Mouse (Mus musculus) ZHBTc4 (cell line): ENCODE measurements around the gene Cd163l1.

Experiments
- DNase-seq: peaks from one replicate; pipeline ENCODE4 v3.0.0-alpha.2; 2011; ENCODE audit warnings: low read depth, low spot score

Gene Cd163l1

DNA sequence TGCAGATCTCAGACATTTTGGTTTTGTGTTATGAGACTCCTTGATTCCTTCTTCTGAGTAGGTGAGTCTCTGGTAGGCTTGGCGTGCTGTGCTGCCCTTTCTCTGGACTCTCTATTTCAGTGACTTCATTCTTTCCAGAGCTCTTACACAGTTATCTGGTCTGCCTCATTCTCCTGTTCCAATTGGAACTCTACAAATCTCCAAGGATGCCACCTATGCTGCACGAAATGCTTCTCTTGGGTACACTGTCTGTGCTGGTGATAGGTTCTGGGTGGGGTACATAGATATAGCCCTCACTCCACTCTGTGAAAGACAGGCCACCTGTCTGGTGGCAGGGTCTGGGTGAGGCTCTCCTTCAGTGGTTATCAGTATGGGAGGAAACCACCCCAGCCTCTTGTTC, at the start of gene Cd163l1:
Gene Cd163l1, plus strand, starts transcription at position 301 of the 400 bp plus-strand sequence.
- DNase-seq, result no peak

DNA sequence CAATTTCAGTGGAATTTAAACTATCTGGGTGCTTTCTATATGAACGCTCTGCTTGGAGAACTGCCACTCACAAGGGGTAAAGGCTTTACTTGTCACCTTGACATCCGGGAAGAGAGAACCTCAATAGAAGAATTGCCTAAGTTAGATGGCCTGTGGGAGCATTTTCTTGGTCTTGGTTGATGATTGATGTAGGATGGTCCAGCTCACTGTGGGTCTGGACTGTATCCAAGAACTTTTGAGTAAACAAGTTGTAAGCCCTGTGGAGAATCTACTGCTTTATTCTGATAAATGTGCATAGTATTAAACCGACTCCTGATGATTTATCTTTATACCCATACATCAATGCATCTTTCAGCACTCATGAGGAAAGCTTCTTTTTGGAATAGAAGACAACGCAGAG, 48.7 kb upstream of the Cd163l1 start:
- DNase-seq, result no peak

DNA sequence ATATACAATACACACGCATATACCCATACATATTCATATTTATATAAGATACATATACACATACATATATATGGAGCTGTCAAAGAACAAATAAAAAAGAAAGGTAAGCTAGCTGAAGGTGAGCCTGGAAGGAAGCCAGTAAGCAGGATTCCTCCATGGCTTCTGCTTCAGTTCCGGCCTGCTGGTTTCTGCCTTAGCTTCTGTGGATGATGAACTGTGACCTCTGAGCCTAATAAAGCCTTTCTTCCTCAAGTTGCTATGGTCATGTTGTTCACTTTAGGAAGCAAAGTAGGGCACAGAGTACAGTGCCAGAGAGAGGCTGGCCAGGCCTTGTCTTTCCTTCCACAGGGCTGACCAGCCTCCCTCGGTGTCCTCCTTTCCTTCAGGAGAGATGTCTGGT, 47.2 kb upstream of the Cd163l1 start:
- no peak for DNase-seq

DNA sequence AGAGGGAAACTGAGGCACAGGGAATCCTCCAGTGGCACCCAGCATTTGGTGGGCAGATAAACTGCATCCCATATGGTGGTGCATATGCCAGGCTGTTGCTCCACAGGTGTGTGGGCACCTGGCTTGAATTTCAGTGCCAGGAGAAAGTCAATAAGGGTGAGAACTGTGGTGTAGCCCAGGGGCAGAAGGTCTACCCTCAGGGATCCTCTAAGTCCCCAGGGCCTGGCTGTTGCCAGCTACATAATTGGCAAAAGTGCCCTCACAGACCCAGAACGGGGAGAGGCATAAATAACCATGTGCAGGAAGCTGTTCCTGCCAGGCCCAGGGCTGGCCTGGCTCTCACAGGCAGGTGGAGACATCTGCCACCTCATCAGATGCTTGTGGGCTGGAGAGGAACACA, 45.1 kb upstream of the Cd163l1 start, which contains the start of gene Olfr523:
Gene Olfr523, plus strand, starts transcription at position 282 of the 400 bp plus-strand sequence.
- no peak for DNase-seq

DNA sequence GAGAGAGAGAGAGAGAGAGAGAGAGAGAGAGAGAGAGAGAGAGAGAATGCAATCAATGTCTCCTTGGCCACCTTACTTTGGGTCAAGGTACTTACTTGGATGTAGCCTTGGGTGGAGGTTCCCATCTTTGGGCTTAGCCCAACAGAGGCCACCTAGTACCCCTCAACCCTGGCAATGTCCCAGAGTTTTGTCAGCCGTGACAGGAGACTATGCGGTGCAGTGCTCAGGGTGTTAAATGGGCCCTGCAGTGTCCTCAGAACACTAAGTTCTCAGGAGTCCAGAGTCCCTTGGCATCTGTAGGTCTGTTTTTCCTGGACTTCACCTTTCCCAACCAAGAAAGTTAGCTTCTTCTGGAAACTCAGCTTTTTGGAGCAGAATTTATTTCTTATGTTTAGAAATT, 38.9 kb upstream of the Cd163l1 start:
- DNase-seq, result no peak

DNA sequence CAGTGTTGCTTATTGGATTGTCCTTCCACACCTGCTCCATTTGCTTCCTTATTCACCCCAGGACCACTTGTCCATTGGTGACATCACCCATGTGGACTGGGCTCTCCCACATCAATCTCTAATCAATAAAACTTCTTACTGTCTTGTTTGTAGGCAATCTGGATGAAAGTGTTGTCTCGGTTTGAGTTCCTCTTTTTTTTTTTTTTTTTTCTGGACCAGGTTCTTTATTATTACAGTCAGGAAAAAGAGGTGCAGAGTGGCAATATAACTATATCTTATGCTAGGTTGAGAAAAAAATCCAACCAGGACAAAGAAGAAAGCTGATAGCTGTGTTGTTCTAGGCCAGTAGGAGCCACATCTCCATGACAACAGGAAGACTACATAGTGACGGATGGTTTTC, 37.4 kb upstream of the Cd163l1 start:
- no peak for DNase-seq

DNA sequence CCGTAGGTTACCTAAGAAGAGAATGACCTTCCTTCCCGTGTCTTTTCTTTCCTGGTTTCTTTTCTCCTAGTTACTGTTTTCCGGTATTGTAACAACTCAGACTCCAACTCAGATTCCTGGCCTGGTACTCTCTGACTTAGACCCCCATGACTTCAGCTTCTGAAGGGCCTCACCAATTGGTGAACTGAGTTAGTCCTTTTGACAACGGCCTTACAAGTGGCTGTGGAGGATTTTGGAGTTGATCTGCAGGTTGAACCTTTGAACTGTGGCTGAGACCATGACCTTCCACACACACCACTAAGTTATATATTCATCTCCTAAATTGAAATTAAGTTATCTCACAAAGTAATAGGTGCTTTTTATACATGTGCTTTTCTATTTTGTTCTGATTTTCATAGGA, 33.9 kb upstream of the Cd163l1 start:
- DNase-seq, result no peak

DNA sequence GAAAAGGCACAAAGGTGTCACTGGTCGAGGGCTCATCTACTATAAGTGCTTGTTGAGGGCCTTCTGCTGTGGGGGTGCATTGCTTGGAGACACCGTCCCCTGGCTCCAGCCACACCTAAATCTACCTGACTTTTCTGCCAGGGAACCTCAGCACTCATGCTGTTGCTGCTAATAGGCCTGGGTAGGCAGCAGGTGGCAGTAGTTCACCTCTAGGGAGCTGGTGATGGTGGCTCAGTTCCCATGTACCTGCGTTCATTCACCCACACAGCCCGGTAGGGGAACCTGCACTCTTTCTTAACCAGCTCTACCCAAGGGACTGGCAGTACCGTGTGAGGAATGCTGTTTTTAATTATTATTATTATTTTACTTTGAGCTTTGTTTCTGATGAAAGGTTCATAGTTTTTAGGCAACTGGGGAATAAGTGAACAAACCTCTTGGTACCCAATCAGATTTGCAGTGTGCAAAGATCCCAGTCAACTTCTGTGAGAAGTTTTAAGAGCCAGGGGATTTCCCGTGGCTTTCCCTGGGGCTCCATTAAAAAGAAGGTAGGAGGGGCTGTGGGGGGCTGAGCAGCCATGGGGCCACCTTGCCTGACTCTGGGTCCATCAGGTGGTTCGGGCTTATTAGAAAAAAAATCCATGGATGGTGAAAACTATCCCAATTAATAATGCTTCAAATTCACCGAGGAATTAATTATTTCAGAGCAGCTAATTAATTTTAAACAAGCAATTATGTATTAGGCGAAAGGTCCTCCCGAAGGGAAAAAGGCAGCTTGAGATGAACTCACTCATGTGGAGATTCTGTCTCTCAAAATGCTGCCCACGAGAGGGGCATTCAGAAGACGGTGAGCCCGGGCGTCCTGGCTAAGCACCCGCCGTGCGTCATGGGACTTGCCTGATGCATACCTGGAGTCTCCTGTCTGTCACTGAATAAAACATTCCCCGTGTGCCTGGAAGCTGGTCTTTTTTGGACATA, 31.1 kb upstream of the Cd163l1 start:
- DNase-seq, result peak; percentile 65

DNA sequence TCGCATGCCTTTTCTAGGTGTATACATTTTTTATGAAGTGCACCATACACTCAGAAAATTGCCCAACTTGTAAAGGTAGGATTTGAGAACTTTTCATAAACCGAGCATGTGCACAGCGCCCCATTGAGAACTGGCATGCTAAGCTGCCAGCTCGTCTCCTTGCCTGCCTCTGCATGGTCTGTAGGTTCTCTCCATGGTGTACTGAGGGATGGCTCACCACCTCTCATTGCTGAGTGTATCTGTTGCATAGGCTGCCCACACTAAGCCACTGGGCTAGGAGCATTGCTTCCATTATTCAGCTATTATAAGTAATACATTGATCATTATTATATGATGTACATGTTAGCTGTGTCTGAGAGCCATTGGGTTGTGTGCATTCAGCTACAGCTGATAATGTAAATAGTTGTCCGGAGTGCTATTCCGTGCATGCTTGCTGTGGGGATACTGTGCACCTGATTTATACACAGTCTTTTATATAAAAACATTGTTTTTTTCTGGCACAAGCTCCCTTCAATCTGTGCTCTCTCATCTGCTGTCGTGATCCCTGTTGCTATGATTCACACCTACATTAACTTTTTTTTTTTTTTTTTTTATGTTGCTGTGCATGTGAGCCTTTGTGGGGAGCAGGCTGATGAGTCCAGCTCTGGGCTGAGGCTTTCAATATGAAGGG, 30.2 kb upstream of the Cd163l1 start:
- DNase-seq, result no peak

DNA sequence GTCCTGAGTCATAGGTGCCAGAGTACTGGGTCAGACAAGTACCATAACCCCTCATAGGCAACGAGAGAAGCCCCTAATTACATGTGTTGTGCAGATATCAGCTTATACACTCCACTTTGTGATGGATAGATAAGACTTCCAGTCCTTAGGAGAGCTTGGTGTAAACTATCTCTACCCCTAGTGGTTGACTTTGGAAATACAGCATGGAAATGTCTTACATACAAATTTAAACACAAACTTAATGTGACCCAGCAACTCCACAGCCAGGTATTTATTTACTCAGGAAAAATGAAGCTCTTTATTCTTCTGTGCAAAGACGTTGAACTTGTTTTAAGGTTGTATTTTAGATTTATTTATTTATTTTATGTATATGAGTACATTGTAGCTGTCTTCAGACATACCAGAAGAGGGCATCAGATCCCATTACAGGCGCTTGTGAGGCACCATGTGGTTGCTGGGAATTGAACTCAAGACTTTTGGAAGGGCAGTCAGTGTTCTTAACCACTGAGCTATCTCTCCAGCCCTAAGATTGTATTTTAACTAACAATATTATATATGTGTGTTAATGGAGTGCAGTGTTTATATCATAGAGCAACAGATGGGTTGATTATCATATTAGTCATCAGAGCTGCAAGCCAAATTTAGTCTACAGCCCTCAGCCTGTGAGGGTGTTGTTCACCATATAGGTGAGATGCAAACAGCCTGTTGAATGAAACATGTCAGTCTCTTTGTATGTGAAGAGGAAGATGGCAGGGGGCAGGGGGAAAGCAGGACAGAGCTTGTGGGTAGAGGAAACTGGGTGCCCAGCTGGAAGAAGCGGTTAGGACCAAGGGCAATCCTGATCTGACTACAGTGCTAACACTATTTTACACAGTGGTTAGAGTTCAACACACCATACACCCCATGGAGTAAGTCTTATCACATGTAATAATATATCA, 29.4 kb upstream of the Cd163l1 start:
- peak; percentile 73 for DNase-seq

DNA sequence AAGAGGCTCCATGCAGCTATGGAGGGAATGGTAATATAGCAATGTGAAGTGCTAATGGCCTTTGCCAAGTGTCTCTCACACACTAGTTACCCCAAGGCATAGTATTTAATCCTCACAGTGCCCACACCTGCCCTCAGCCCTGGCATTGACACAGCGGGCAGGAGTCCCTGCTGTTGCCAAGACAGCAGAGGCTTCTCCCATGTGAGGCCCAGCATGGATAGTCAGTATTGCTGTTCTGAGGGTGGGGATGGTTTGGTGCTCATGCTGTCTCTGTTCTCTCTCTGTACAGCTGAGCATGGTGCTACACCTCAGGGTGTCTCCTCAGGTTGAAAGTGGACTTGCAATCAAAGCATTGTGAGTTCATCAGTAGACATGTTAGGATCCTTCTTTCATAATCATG, 27.6 kb upstream of the Cd163l1 start:
- DNase-seq, result no peak

DNA sequence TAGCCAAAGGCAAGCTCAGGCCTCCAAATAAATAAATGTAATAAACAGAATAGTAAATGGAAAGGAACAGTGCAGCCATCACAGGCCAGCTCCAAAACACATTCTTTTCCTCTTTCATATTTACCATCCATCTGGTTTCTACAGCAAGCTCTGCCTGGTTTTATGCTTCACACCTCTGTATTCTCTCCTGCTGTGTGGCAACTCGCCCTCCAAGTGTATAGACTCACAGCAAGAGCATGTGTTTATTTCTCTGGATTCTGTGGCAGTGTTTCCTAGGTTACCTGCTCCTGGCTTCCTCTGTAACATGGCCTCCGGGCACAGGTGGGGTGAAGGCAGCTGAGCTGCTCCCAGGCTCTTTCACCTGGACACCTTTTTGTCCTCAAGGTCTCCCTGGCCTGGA, 25.6 kb upstream of the Cd163l1 start:
- DNase-seq, result no peak

DNA sequence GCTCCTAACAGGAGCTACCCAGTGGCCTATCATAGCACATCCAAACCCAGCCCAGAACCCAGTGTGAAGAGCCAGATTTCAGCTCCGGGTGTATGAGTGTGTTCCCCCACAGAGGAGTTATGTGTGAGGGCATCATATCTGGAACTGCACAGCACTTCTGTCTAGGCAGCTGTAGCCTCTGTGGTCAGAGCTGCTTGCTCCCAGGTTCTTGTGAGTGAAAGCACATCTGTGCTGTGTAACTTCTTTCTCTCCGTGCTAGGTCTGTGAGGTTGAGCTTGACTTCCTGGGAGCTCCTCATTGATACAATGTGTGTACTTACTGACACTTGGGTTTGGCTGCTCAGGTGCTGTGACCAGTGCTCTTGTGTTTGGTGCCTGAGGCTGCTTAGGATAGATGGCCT, 25.2 kb upstream of the Cd163l1 start:
- DNase-seq, result no peak

DNA sequence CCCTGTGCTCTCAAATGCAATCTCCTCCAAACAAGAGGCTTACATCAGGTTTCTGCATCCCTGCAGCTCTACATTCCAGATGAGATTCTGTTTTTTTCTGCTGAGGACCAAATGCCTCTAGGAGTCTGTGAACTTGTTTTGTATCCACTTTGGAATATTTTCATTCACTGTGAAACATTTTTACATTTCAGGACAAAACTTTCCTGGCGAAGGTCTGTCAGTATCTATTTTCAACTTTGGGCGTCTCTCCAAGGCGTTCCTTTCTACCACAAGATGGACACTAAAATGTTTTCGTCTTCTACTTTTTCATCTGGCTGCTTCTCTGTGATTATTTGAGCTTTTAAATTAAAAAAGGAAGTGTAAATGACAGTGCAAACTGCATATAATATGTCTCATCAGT, 24.0 kb upstream of the Cd163l1 start:
- no peak for DNase-seq

DNA sequence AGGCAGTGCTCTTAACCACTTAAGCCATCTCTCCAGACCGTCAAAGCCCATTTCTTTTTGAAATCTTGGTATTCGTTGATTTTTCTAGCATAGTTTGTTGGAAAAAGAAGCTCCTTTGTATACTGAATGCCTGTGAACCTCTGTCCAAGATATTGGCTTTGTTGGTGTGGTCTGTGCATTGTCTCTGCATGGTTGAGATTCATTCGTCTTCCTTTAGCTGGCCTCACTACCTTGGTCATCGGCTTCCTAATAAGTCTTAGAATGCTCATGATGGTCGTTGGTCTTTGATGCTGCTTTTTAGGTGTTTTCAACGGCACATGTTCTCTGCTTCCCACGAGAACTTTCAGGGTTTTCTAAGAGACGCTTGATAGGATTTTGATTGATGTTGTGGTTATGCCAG, 22.1 kb upstream of the Cd163l1 start:
- DNase-seq, result no peak

DNA sequence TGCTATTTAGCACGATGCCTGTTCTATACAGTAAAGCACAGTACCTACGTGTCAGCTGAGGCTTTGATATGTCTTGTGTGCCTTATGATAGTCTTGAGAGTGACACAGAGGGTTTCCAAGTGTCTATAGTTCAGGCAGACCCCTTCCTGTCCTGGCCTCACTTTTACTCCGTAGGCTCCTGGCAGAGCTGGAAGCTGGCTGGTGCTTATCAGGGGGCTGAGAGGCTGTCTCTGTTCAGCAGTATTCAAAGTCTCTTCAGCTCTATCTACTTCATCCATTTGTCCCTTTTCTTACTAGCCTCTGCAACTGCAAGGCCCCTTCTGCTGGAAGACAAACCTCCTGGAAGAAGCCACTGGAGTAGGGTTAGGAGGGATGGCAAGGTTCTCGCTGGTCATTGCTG, 17.0 kb upstream of the Cd163l1 start:
- no peak for DNase-seq

DNA sequence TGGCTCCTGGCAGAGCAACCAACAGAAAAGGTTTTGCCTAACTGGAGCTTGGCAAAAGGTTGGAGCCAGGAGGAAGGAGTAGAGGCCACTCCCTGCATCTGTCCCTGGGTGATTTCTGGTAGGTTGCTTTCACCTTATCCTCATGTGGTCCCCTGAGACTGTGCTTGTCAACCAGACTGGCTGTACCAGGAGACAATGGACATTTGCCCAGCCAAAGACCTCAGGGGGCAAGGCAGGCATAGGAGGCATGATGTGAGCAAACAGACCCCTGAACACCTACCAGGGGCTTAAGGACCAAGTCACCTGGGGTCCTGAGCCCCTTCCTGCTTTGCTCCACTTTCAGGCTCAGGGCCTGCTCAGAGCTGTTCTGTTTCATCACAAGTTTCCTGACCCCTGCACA, 12.2 kb upstream of the Cd163l1 start, which contains the start of gene Olfr524:
Gene Olfr524, minus strand, starts transcription at position 101 of the 400 bp plus-strand sequence.
- no peak for DNase-seq

DNA sequence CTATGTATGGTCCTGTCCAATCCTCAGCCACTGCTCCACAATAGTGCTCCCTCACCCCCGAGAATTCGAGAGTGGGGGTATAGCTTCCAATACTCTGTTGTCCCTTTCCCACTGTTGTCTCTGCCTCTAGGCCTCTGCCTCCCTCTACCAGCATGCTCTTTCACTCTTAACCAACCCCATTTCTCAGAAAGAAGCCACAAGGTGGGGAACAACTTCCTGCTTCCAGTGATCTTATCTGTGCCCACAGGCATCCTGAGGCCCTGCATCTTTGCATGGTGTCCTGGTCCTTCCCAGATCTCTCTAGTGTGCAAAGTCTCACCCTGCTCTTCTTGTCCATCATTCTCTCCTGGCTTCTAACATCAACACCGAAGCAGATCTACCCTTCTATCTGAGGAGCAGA, 11.2 kb upstream of the Cd163l1 start:
- DNase-seq, result no peak

DNA sequence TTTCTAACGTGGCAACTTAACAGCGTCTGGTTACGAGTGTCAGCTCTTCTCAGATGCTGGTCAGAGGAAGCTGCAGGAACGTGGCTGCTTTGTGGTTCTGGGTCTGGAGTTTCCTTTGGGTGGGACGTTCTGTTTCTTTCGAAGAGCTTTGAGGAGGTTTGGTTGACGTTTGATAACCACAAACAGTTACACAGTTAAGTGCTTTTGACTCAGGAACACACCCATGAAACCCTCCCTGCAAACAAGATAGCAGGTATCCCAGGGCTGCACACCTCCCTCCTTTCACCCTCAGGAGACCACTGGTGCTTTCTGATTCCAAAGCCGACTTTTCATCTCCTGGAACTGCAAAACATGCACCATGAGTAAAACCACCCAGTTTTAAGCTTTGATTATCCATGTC, 9.9 kb upstream of the Cd163l1 start:
- DNase-seq, result no peak

DNA sequence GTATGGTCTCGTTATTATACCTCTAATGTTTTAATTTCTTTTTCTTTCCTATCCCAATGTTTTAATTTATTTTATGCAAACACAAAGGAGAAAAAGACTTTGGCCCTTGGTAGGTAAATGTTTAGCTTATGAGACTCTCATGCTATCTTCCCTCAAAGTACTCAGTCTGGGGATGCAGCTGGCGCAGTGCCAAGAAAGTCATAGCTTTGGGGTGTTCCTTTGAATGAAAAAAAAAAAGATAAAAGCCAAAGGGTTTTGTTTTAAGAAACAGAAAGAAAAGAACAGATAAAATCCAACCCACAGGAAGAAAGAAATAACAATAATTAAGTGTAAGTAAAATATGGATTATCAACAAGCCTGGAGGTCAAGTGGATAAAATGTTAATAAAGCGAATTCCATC, 9.4 kb upstream of the Cd163l1 start:
- no peak for DNase-seq

DNA sequence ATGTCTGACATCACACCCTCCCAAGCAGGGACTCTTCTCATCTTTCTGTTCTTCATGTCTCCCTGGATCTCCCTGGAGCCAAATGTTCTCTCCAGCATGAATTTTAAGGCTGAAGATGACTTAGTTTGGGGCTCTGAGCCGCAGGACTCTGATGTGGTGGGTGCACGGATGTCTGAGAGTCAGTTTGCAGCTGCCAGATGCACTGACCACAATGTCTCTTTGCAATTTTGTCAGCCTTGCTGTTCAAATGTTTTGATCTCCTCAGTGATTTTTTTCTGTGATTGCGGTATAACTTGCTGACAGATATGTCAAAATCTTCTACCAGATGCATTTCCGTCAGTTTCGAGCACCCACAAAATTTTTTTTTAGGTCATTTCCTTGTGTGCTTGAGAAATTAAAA, 4.2 kb upstream of the Cd163l1 start:
- no peak for DNase-seq

DNA sequence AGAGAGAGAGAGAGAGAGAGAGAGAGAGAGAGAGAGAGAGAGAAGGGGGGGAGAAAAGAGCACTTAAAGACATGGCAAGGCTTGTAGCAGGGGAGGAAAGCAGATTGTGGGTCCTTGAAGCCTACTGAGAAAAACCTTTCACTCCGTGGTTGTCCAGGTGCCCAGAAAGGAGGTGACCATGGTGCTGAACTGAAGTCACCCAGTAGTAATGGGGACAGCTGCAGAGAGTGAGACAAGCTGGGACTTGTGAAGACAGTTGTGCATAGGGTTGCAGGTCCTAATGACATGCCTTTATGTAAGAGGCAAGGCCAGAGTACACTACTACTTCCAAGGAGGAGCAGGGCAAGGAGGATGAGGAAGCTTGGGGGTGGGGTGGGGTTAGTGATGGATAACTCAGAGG, 1.2 kb downstream of the Cd163l1 start:
- DNase-seq, result peak; percentile 25
